Mouse (Mus musculus): Measurements from ENCODE around the gene Tbp. TPM values are rescaled to one million over a fixed set of nuclear protein-coding genes. Genes with fewer than 3 reads are reported as not detected.

The Tbp gene
- polyA plus RNA-seq, 1 experiment from 2014 or later, result 19.0 TPM

GRCm38 (mm10) chr17:15546440-15546839 lies 46.8 kb downstream of the Tbp start:
- WGBS, result 68% methylated on average over 4 of the region's 4 CpGs
- Histone ChIP-seq H3K4me3 (ENCODE audit: low read depth, low read length) (no peak overlapping the region), H3K4me2 (replicated peaks; ENCODE audit: low read depth) (no peak overlapping the region), H3K9me3 (ENCODE audit: control insufficient read depth, low read length) (no peaks in the 10 kb centered on the region), H3K9ac (ENCODE audit: low read length) (no peak overlapping the region), H3K27ac (replicated peaks) (no peak overlapping the region), H3K27me3 (ENCODE audit: control insufficient read depth, insufficient read depth, low read length) (no peaks in the 10 kb centered on the region), H3K36me3 (ENCODE audit: control insufficient read depth, insufficient read depth, low read length) (no peaks in the 10 kb centered on the region), H3K4me1 (replicated peaks; ENCODE audit: control insufficient read depth, insufficient read depth) (no peaks in the 10 kb centered on the region)
- no peak for DNase-seq (ENCODE audit: low spot score)
- TF ChIP-seq EP300 (optimal IDR thresholded peaks at IDR 0.05), result no peak
- no peak for TF ChIP-seq CTCF (IDR thresholded peaks at IDR 0.05; ENCODE audit: low read depth)
- no peak for ATAC-seq (ENCODE audit: low FRiP score, low TSS enrichment)

- TF ChIP-seq EP300 (optimal IDR thresholded peaks at IDR 0.05), result no peak
- no peak for TF ChIP-seq CTCF (IDR thresholded peaks at IDR 0.05; ENCODE audit: low read depth)
- ATAC-seq (ENCODE audit: low FRiP score, low TSS enrichment), result no peak
- DNase-seq (ENCODE audit: low spot score), result no peak
- Histone ChIP-seq H3K9ac (ENCODE audit: low read length) (no peak overlapping the region), H3K27ac (replicated peaks) (no peak overlapping the region), H3K4me2 (replicated peaks; ENCODE audit: low read depth) (no peak overlapping the region), H3K9me3 (ENCODE audit: control insufficient read depth, low read length) (no peaks in the 10 kb centered on the region), H3K36me3 (ENCODE audit: control insufficient read depth, insufficient read depth, low read length) (no peaks in the 10 kb centered on the region), H3K27me3 (ENCODE audit: control insufficient read depth, insufficient read depth, low read length) (no peaks in the 10 kb centered on the region), H3K4me1 (replicated peaks; ENCODE audit: control insufficient read depth, insufficient read depth) (no peaks in the 10 kb centered on the region), H3K4me3 (ENCODE audit: low read depth, low read length) (no peak overlapping the region)
- WGBS, result 51% methylated on average over 1 of the region's 1 CpGs
These were observed 50.0 kb downstream of the Tbp start for GRCm38 (mm10) chr17:15549713-15550112.

- no peak overlapping the region for H3K27ac ChIP-seq (replicated peaks)
- H3K9me3 ChIP-seq (ENCODE audit: control insufficient read depth, low read length), result no peaks in the 10 kb centered on the region
- no peak overlapping the region for H3K4me3 ChIP-seq (ENCODE audit: low read depth, low read length)
- H3K36me3 ChIP-seq (ENCODE audit: control insufficient read depth, insufficient read depth, low read length), result no peaks in the 10 kb centered on the region
- ATAC-seq (ENCODE audit: low FRiP score, low TSS enrichment), result no peak
- H3K9ac ChIP-seq (ENCODE audit: low read length), result no peak overlapping the region
- WGBS, result 89% methylated on average over 2 of the region's 2 CpGs
- TF ChIP-seq EP300 (optimal IDR thresholded peaks at IDR 0.05) (no peak), CTCF (IDR thresholded peaks at IDR 0.05; ENCODE audit: low read depth) (no peak)
- no peaks in the 10 kb centered on the region for H3K27me3 ChIP-seq (ENCODE audit: control insufficient read depth, insufficient read depth, low read length)
- no peak overlapping the region for H3K4me2 ChIP-seq (replicated peaks; ENCODE audit: low read depth)
- no peaks in the 10 kb centered on the region for H3K4me1 ChIP-seq (replicated peaks; ENCODE audit: control insufficient read depth, insufficient read depth)
- DNase-seq (ENCODE audit: low spot score), result no peak
These were observed 60.3 kb downstream of the Tbp start for GRCm38 (mm10) chr17:15559946-15560345.

DNA sequence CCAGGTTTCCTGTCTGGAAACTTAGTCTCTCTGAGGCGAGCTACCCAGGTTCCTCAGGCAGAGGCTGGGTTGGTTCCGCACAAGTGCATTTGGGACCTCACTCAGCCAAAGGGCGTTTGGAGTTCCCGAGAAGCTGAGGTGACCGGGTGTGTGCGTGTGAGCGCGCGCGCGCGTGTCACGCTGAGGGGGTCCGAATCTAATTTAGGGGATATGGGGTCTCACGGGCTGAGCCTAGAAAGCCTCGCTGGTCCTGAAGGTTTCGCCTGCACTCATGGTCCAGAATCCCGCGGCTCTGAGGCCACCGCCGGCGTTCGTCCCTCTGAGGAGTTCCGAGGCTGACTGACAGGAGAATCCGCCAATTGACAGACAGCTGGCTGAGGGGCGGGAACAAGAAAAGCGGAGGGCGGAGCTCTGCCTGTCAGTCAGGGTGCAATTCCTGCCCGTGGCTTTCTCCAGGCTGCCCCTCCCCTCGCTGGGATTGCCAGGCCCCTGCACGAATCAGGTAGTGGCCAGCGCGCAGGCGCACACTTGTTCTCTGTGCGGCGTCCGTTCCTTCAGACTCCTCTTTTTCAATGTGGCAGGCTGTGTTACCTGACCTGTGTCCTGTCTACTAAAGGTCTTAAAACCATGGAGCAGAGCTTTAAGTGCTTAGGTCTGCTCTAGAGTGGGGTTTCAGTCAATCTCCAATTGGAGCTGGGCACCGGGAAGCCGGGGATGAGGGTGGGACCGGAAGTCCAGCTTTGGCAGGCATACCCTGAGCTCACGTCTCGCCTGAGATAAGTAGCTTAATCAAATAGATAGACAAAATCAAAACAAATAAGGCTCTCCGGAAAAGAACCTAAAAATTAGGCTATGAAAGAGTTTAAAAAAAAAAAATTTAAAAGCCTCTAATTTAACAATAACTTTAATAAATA lies 64.6 kb downstream of the Tbp start, which contains the start of gene Prdm9:
Prdm9 (minus strand) TSS at position 341 of the 914 bp plus-strand sequence.
- DNase-seq (ENCODE audit: low spot score) (peak; percentile 98), ATAC-seq (ENCODE audit: low FRiP score, low TSS enrichment) (peak; percentile 100)
- Histone ChIP-seq H3K36me3 (ENCODE audit: control insufficient read depth, insufficient read depth, low read length) (no peaks in the 10 kb centered on the region), H3K27me3 (ENCODE audit: control insufficient read depth, insufficient read depth, low read length) (no peaks in the 10 kb centered on the region), H3K4me3 (ENCODE audit: low read depth, low read length) (peak within 1 kb of the TSS; percentile 66), H3K4me1 (replicated peaks; ENCODE audit: control insufficient read depth, insufficient read depth) (no peaks in the 10 kb centered on the region), H3K4me2 (replicated peaks; ENCODE audit: low read depth) (peak within 1 kb of the TSS; percentile 91), H3K27ac (replicated peaks) (peak within 1 kb of the TSS; percentile 92), H3K9ac (ENCODE audit: low read length) (peak within 1 kb of the TSS; percentile 72), H3K9me3 (ENCODE audit: control insufficient read depth, low read length) (no peaks in the 10 kb centered on the region)
- TF ChIP-seq EP300 (optimal IDR thresholded peaks at IDR 0.05) (no peak), CTCF (IDR thresholded peaks at IDR 0.05; ENCODE audit: low read depth) (no peak)
- under 1% methylated on average over 43 of the region's 43 CpGs for WGBS

DNA sequence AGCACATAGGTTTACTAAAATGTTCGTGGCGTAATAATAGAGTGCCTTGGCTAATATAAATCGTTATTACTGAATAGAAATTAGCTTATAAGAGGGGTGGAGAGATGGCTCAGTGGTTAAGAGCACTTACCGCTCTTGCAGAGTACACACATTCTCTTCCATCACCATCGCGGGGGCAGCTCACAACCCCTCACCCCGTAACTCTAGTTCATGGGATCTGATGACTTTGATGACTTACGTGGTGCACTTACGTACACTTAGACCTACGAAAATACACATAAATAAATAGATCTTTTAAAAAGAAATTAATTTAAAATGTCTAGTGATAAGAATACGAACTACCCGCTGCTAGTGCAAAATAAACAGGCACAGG lies 65.2 kb downstream of the Tbp start:
- ATAC-seq (ENCODE audit: low FRiP score, low TSS enrichment), result no peak
- no peak for TF ChIP-seq EP300 (optimal IDR thresholded peaks at IDR 0.05)
- no peak for TF ChIP-seq CTCF (IDR thresholded peaks at IDR 0.05; ENCODE audit: low read depth)
- Histone ChIP-seq H3K36me3 (ENCODE audit: control insufficient read depth, insufficient read depth, low read length) (no peaks in the 10 kb centered on the region), H3K27me3 (ENCODE audit: control insufficient read depth, insufficient read depth, low read length) (no peaks in the 10 kb centered on the region), H3K4me3 (ENCODE audit: low read depth, low read length) (peak overlapping the region; percentile 66), H3K27ac (replicated peaks) (no peak overlapping the region), H3K9ac (ENCODE audit: low read length) (no peak overlapping the region), H3K9me3 (ENCODE audit: control insufficient read depth, low read length) (no peaks in the 10 kb centered on the region), H3K4me2 (replicated peaks; ENCODE audit: low read depth) (peak overlapping the region; percentile 91), H3K4me1 (replicated peaks; ENCODE audit: control insufficient read depth, insufficient read depth) (no peaks in the 10 kb centered on the region)
- WGBS, result 28% methylated on average over 12 of the region's 12 CpGs
- DNase-seq (ENCODE audit: low spot score), result no peak

- Histone ChIP-seq H3K4me1 (replicated peaks; ENCODE audit: control insufficient read depth, insufficient read depth) (no peaks in the 10 kb centered on the region), H3K4me2 (replicated peaks; ENCODE audit: low read depth) (no peak overlapping the region), H3K9me3 (ENCODE audit: control insufficient read depth, low read length) (no peaks in the 10 kb centered on the region), H3K36me3 (ENCODE audit: control insufficient read depth, insufficient read depth, low read length) (no peaks in the 10 kb centered on the region), H3K27me3 (ENCODE audit: control insufficient read depth, insufficient read depth, low read length) (no peaks in the 10 kb centered on the region), H3K4me3 (ENCODE audit: low read depth, low read length) (no peak overlapping the region), H3K9ac (ENCODE audit: low read length) (no peak overlapping the region), H3K27ac (replicated peaks) (no peak overlapping the region)
- ATAC-seq (ENCODE audit: low FRiP score, low TSS enrichment) (no peak), DNase-seq (ENCODE audit: low spot score) (no peak)
- WGBS, result 75% methylated on average over 5 of the region's 5 CpGs
- TF ChIP-seq CTCF (IDR thresholded peaks at IDR 0.05; ENCODE audit: low read depth), result peak; percentile 32; the same call in 1 of the 2 replicates
- no peak for TF ChIP-seq EP300 (optimal IDR thresholded peaks at IDR 0.05)
These were observed 67.2 kb downstream of the Tbp start for GRCm38 (mm10) chr17:15566908-15567307.

All from stomach, postnatal 0 days (tissue).